Mouse (Mus musculus) C2C12 (cell line): ENCODE data around the gene Tnxb.
A peak's percentile ranks its signal among the peaks of the same experiment; 100 is the strongest.

Experiments used
- CEBPB ChIP-seq: IDR thresholded peaks from one replicate; pipeline ENCODE4 v1.6.1; 2011; ENCODE audit warnings: low read depth, mild to moderate bottlenecking, control low read depth, moderate library complexity
- CTCF ChIP-seq: IDR thresholded peaks from one replicate; pipeline ENCODE4 v1.5.1; 2011; ENCODE audit not compliant: control insufficient read depth, insufficient read depth, insufficient read length
- MAX ChIP-seq: IDR thresholded peaks from one replicate; pipeline ENCODE4 v1.6.1; 2011; ENCODE audit warnings: mild to moderate bottlenecking, control low read depth
- MYOG ChIP-seq: IDR thresholded peaks from one replicate; pipeline ENCODE4 v1.6.1; 2011; ENCODE audit not compliant: control insufficient read depth, insufficient read length; ENCODE audit errors: extremely low read depth
- USF1 ChIP-seq: IDR thresholded peaks from one replicate; pipeline ENCODE4 v1.6.1; 2011; ENCODE audit warnings: low read depth, mild to moderate bottlenecking, control low read depth, moderate library complexity

- TF ChIP-seq CTCF (no peak), USF1 (peak; percentile 97), MYOG (no peak), CEBPB (no peak), MAX (peak; percentile 50)
Measured at GRCm38 (mm10) chr17:34646906-34647787, 23.2 kb upstream of the Tnxb start, which contains the start of gene Atf6b.
